Mouse (Mus musculus) urinary bladder, postnatal 10 days (tissue): ENCODE measurements around the gene Slc26a3.

Experiments
- DNase-seq: peaks from one replicate; pipeline ENCODE4 v3.0.0; 2022; ENCODE audit warnings: low spot score

Slc26a3 gene

GRCm38 (mm10) chr12:31513724-31514503, 123.2 kb downstream of the Slc26a3 start:
- DNase-seq = no peak

GRCm38 (mm10) chr12:31520119-31520518, 129.4 kb downstream of the Slc26a3 start:
- no peak for DNase-seq

GRCm38 (mm10) chr12:31521371-31521770, 130.7 kb downstream of the Slc26a3 start:
- DNase-seq = no peak
